ENCODE assay signal across 18 mouse cellular contexts in genomic region chr9:106220894-106221523, GRCm38 (mm10). TPM values are rescaled to one million over a fixed set of nuclear protein-coding genes. Genes with fewer than 3 reads are reported as not detected.
"Had no signal": no experiment of that assay in that cellular context is flagged by ENCODE, and none has a peak within 500 bp of the region (broad histone marks: within the 10 kb centered on the region; RNA-seq: fewer than 3 reads in every experiment).

No protein-coding gene starts in this region.

- DNase-seq: kidney, postnatal 36 days; left cerebral cortex, postnatal 4 days; liver, postnatal 0 days; lung, embryonic 14.5 days; retina, postnatal 1 day; right cerebral cortex, postnatal 25 days; thymus, postnatal 25 days had no signal

- H3K9me3 ChIP-seq: limb, embryonic 12.5 days; limb, embryonic 15.5 days; midbrain, embryonic 12.5 days; midbrain, embryonic 15.5 days; neural tube, embryonic 13.5 days; stomach, embryonic 15.5 days had no signal

- H3K9ac ChIP-seq: limb, embryonic 12.5 days; limb, embryonic 15.5 days; liver, embryonic 14.5 days; liver, postnatal 0 days; lung, embryonic 14.5 days; midbrain, embryonic 12.5 days; midbrain, embryonic 15.5 days; neural tube, embryonic 13.5 days; stomach, embryonic 15.5 days had no signal

- H3K4me2 ChIP-seq: limb, embryonic 12.5 days; limb, embryonic 15.5 days; liver, embryonic 11.5 days; lung, embryonic 14.5 days; midbrain, embryonic 12.5 days; midbrain, embryonic 15.5 days; neural tube, embryonic 13.5 days; stomach, embryonic 15.5 days had no signal

- H3K36me3 ChIP-seq: limb, embryonic 12.5 days; midbrain, embryonic 12.5 days; midbrain, embryonic 15.5 days; stomach, embryonic 15.5 days had no signal

- H3K27ac ChIP-seq: limb, embryonic 12.5 days; limb, embryonic 15.5 days; liver, embryonic 14.5 days; midbrain, embryonic 12.5 days; midbrain, embryonic 15.5 days; neural tube, embryonic 13.5 days; stomach, embryonic 15.5 days had no signal

- H3K4me3 ChIP-seq: limb, embryonic 12.5 days; limb, embryonic 15.5 days; midbrain, embryonic 12.5 days; midbrain, embryonic 15.5 days; neural tube, embryonic 13.5 days; stomach, embryonic 15.5 days had no signal

- H3K27me3 ChIP-seq: midbrain, embryonic 15.5 days had no signal

- ATAC-seq: inflammation-experienced regulatory T-cells, adult 6 months; intestine, embryonic 16.5 days; lung, postnatal 0 days; midbrain, embryonic 15.5 days had no signal

RNA-seq across cellular contexts. Expression of gene Tlr9, which starts 1.4 kb away (rescaled TPM):
- polyA plus RNA-seq: limb, embryonic 12.5 days; liver, embryonic 11.5 days; midbrain, embryonic 12.5 days; neural tube, embryonic 13.5 days had no signal
